Mouse (Mus musculus) small intestine, adult 2 months (tissue): Measurements from ENCODE around the gene Fpr3. TPM values are rescaled to one million over a fixed set of nuclear protein-coding genes. Genes with fewer than 3 reads are reported as not detected.

ENCODE experiments used
- H3K27ac ChIP-seq: fragments of 200-500 bp; 2 replicates; pipeline ENCODE4 v1.5.1; 2012; ENCODE audit warnings: low read depth, low read length, control low read depth, inconsistent platforms; ENCODE audit not compliant: insufficient read depth
- H3K27me3 ChIP-seq: fragments of 200-500 bp; 2 replicates; pipeline ENCODE4 v1.6.1; 2012; ENCODE audit warnings: mild to moderate bottlenecking, moderate library complexity, low read length, inconsistent platforms; ENCODE audit not compliant: control insufficient read depth, insufficient read depth
- H3K36me3 ChIP-seq: fragments of 200-500 bp; 2 replicates; pipeline ENCODE4 v1.6.1; 2012; ENCODE audit warnings: mild to moderate bottlenecking, low read length, control low read depth, inconsistent platforms; ENCODE audit not compliant: control insufficient read depth, insufficient read depth
- H3K4me1 ChIP-seq: fragments of 200-500 bp; 2 replicates; pipeline ENCODE4 v1.6.1; 2012; ENCODE audit warnings: low read length, inconsistent platforms, mixed read lengths; ENCODE audit not compliant: control insufficient read depth, insufficient read depth, insufficient read length
- H3K4me3 ChIP-seq: fragments of 200-500 bp; 2 replicates; pipeline ENCODE4 v1.5.1; 2012; ENCODE audit warnings: low read depth, mild to moderate bottlenecking, control low read depth, inconsistent platforms, low read length, moderate library complexity
- CTCF ChIP-seq: fragments of 200-500 bp; IDR thresholded peaks from 2 replicates; pipeline ENCODE4 v1.5.1; 2012; ENCODE audit warnings: low read depth, mild to moderate bottlenecking, control low read depth, inconsistent platforms, low read length, moderate library complexity, mixed read lengths; ENCODE audit not compliant: insufficient replicate concordance, insufficient read length; ENCODE audit errors: extremely low read depth
- POLR2A ChIP-seq: fragments of 200-500 bp; IDR thresholded peaks from 2 replicates; pipeline ENCODE4 v1.6.1; 2012; ENCODE audit warnings: low read depth, mild to moderate bottlenecking, control low read depth, inconsistent platforms, low read length, moderate library complexity
- WGBS: fragments of 180-500 bp; shearing (Covaris S2); methylation state at CpG from one replicate; pipeline ENCODE4 v1.1.7; 2018; 5-methylcytosine and 5-hydroxymethylcytosine counted together
- polyA plus RNA-seq: library from polyadenylated mRNA; depleted of rRNA; stranded (reverse); fragments of >200 nt; gene quantifications from 2 replicates; pipeline ENCODE4 v1.2.3, GENCODE M21; 2012

The Fpr3 gene
- polyA plus RNA-seq, 1 experiment: not detected

GRCm38 (mm10) chr17:17865168-17865567 is 22.5 kb upstream of the Fpr3 start:
- H3K27ac ChIP-seq: no peak overlapping the region
- WGBS: 50% methylated on average over 2 of the region's 2 CpGs
- H3K27me3 ChIP-seq: no peaks in the 10 kb centered on the region
- H3K4me1 ChIP-seq: no peaks in the 10 kb centered on the region
- TF ChIP-seq POLR2A: no peak
- TF ChIP-seq CTCF: no peak
- no peak overlapping the region for H3K4me3 ChIP-seq
- H3K36me3 ChIP-seq: no peaks in the 10 kb centered on the region

GRCm38 (mm10) chr17:17866801-17867469 is 20.7 kb upstream of the Fpr3 start:
- Histone ChIP-seq H3K4me1 (no peaks in the 10 kb centered on the region), H3K4me3 (no peak overlapping the region), H3K27me3 (no peaks in the 10 kb centered on the region), H3K36me3 (no peaks in the 10 kb centered on the region), H3K27ac (no peak overlapping the region)
- TF ChIP-seq CTCF (no peak), POLR2A (no peak)
- WGBS: 77% methylated on average over 11 of the region's 11 CpGs

GRCm38 (mm10) chr17:17870892-17871550 is 16.6 kb upstream of the Fpr3 start:
- no peaks in the 10 kb centered on the region for H3K36me3 ChIP-seq
- H3K27me3 ChIP-seq: no peaks in the 10 kb centered on the region
- H3K4me1 ChIP-seq: no peaks in the 10 kb centered on the region
- WGBS: 68% methylated on average over 2 of the region's 2 CpGs
- TF ChIP-seq POLR2A: no peak
- no peak for TF ChIP-seq CTCF
- no peak overlapping the region for H3K4me3 ChIP-seq
- no peak overlapping the region for H3K27ac ChIP-seq

- Histone ChIP-seq H3K27me3 (no peaks in the 10 kb centered on the region), H3K4me3 (no peak overlapping the region), H3K36me3 (no peaks in the 10 kb centered on the region), H3K27ac (no peak overlapping the region), H3K4me1 (no peaks in the 10 kb centered on the region)
- 74% methylated on average over 2 of the region's 2 CpGs for WGBS
- no peak for TF ChIP-seq CTCF
- no peak for TF ChIP-seq POLR2A
Observed at GRCm38 (mm10) chr17:17871697-17872096, 16.0 kb upstream of the Fpr3 start.

GRCm38 (mm10) chr17:17879347-17879746 is 8.3 kb upstream of the Fpr3 start:
- Histone ChIP-seq H3K4me1 (no peaks in the 10 kb centered on the region), H3K36me3 (no peaks in the 10 kb centered on the region), H3K27me3 (no peaks in the 10 kb centered on the region), H3K4me3 (no peak overlapping the region), H3K27ac (no peak overlapping the region)
- 86% methylated on average over 1 of the region's 1 CpGs for WGBS
- TF ChIP-seq CTCF (no peak), POLR2A (no peak)

- no peak for TF ChIP-seq CTCF
- no peak for TF ChIP-seq POLR2A
- 75% methylated on average over 3 of the region's 3 CpGs for WGBS
- no peak overlapping the region for H3K4me3 ChIP-seq
- no peaks in the 10 kb centered on the region for H3K36me3 ChIP-seq
- H3K4me1 ChIP-seq: no peaks in the 10 kb centered on the region
- no peaks in the 10 kb centered on the region for H3K27me3 ChIP-seq
- no peak overlapping the region for H3K27ac ChIP-seq
Observed at GRCm38 (mm10) chr17:17882672-17883071, 5.0 kb upstream of the Fpr3 start.

GRCm38 (mm10) chr17:17883840-17884239 is 3.8 kb upstream of the Fpr3 start, which contains the start of gene Fpr1:
Gene Fpr1, minus strand, starts transcription at chr17:17883940.
- Histone ChIP-seq H3K27ac (no peak within 1 kb of the TSS), H3K27me3 (no peaks in the 10 kb centered on the region), H3K36me3 (no peaks in the 10 kb centered on the region), H3K4me3 (no peak within 1 kb of the TSS), H3K4me1 (no peaks in the 10 kb centered on the region)
- TF ChIP-seq CTCF (no peak), POLR2A (no peak)
- WGBS: 46% methylated on average over 1 of the region's 1 CpGs
